Mouse (Mus musculus) midbrain, embryonic 16.5 days (tissue): ENCODE measurements around the gene Atp5j. TPM values are rescaled to one million over a fixed set of nuclear protein-coding genes. Genes with fewer than 3 reads are reported as not detected.

Experiments used
- ATAC-seq: fragments of 200-750 bp; cut with Nextera tagmentation; 2 replicates; pipeline ENCODE4 v1.8.0; 2017; ENCODE audit warnings: moderate TSS enrichment
- H3K27ac ChIP-seq: fragments of 300-500 bp; sonication (generic); 2 replicates; pipeline ENCODE4 v1.5.1; 2014; ENCODE audit warnings: mild to moderate bottlenecking, low read length, mixed read lengths
- H3K27me3 ChIP-seq: fragments of 300-500 bp; sonication (generic); 2 replicates; pipeline ENCODE4 v1.6.1; 2014; ENCODE audit warnings: low read depth, low read length, mixed read lengths; ENCODE audit not compliant: control insufficient read depth, insufficient read depth
- H3K36me3 ChIP-seq: fragments of 300-500 bp; sonication (generic); 2 replicates; pipeline ENCODE4 v1.6.1; 2014; ENCODE audit warnings: mild to moderate bottlenecking, low read length, moderate library complexity, mixed read lengths; ENCODE audit not compliant: control insufficient read depth, insufficient read depth
- H3K4me1 ChIP-seq: fragments of 300-500 bp; sonication (generic); 2 replicates; pipeline ENCODE4 v1.6.1; 2014; ENCODE audit warnings: mild to moderate bottlenecking, low read length, mixed read lengths; ENCODE audit not compliant: control insufficient read depth, insufficient read depth
- H3K4me2 ChIP-seq: fragments of 300-500 bp; sonication (generic); 2 replicates; pipeline ENCODE4 v1.6.1; 2014; ENCODE audit warnings: mild to moderate bottlenecking, low read length, mixed read lengths
- H3K4me3 ChIP-seq: fragments of 300-500 bp; sonication (generic); 2 replicates; pipeline ENCODE4 v1.5.1; 2014; ENCODE audit warnings: low read depth, mild to moderate bottlenecking, low read length, moderate library complexity, mixed read lengths
- H3K9ac ChIP-seq: fragments of 300-500 bp; sonication (generic); 2 replicates; pipeline ENCODE4 v1.6.1; 2014; ENCODE audit warnings: low read depth, low read length, mixed read lengths
- H3K9me3 ChIP-seq: fragments of 300-500 bp; sonication (generic); replicated peaks from 2 replicates; pipeline ENCODE4 v1.6.1; 2014; ENCODE audit warnings: mild to moderate bottlenecking, low read length, mixed read lengths; ENCODE audit not compliant: control insufficient read depth, poor library complexity, severe bottlenecking
- WGBS: fragments of 180-500 bp; shearing (Covaris S2); extraction: QIAGEN DNeasy Blood & Tissue Kit; methylation state at CpG from one replicate; pipeline ENCODE4 v1.1.7; 2014; 5-methylcytosine and 5-hydroxymethylcytosine counted together
- polyA plus RNA-seq: library from polyadenylated mRNA; unstranded; fragments of >200 nt; fragmentation: Nextera tagmentation; extraction: Ambion mirVana; gene quantifications from 2 replicates; pipeline ENCODE4 v1.2.1, GENCODE M21; 2015

Atp5j gene
- polyA plus RNA-seq, 1 experiment from 2014 or later: 689 TPM

DNA sequence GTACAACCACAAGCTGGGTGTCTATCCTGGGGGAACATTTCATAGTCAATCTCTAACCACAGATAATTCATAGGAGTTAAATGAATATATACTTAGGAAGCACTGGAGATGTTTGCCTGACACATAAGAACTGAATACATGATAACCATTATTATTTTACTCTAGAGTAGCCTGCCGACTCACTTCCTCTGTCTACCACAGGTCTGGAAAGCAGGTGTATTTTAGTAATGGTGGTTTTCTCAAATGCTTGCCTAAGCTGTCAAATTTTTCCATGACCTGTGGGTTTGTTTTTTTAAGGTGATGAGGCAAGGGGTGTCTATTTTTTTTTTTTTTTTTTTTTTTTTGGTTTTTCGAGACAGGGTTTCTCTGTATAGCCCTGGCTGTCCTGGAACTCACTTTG, 35.4 kb downstream of the Atp5j start:
- no peak overlapping the region for H3K27ac ChIP-seq
- no peak for ATAC-seq
- no peaks in the 10 kb centered on the region for H3K36me3 ChIP-seq
- 100% methylated on average over 1 of the region's 2 CpGs for WGBS
- H3K4me3 ChIP-seq: no peak overlapping the region
- H3K4me1 ChIP-seq: no peaks in the 10 kb centered on the region
- H3K9me3 ChIP-seq: no peaks in the 10 kb centered on the region
- H3K9ac ChIP-seq: no peak overlapping the region
- H3K27me3 ChIP-seq: no peaks in the 10 kb centered on the region
- H3K4me2 ChIP-seq: no peak overlapping the region

DNA sequence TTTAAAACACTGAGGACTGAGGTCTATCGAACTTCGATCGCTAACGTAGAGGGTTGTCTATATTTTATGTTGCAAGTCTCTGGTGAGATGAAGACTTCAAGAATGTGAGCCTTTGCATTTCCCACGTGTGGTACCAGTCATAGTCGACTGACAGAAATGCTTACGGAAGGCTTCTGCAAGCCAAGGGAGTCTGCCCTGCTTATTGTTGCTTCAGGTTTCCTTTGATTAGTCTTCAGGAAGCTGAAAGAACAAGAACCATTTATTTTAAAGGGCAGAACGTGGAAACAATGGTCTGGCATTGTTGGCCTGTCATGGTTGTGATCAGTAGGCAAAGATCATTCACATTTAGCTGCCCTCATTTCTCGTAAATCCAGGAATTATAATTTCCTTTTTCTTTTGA, 38.7 kb downstream of the Atp5j start:
- no peak overlapping the region for H3K27ac ChIP-seq
- 75% methylated on average over 9 of the region's 9 CpGs for WGBS
- no peaks in the 10 kb centered on the region for H3K36me3 ChIP-seq
- H3K4me3 ChIP-seq: no peak overlapping the region
- no peaks in the 10 kb centered on the region for H3K4me1 ChIP-seq
- H3K9me3 ChIP-seq: no peaks in the 10 kb centered on the region
- no peak overlapping the region for H3K9ac ChIP-seq
- H3K4me2 ChIP-seq: no peak overlapping the region
- no peaks in the 10 kb centered on the region for H3K27me3 ChIP-seq
- ATAC-seq: no peak

DNA sequence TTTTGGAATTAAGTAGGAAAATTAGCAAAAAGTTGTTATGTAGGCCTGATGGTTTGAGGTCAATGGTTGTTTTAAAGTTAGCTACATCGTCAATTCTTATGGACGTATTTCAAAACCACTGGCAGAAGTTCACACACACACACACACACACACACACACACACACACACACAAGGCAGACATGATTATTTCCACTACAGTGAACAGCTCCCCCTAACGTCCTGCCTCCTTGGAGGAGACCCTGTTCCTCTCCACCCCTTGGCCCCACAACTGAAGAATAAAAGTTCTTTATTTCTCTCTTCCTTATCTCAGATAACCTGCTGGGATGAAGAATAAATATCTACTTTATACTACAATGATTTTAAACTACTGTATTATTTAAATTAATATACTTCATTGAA, 40.1 kb downstream of the Atp5j start:
- ATAC-seq: no peak
- WGBS: 67% methylated on average over 3 of the region's 3 CpGs
- Histone ChIP-seq H3K9ac (no peak overlapping the region), H3K36me3 (no peaks in the 10 kb centered on the region), H3K27me3 (no peaks in the 10 kb centered on the region), H3K4me1 (no peaks in the 10 kb centered on the region), H3K4me3 (no peak overlapping the region), H3K27ac (no peak overlapping the region), H3K9me3 (no peaks in the 10 kb centered on the region), H3K4me2 (no peak overlapping the region)

DNA sequence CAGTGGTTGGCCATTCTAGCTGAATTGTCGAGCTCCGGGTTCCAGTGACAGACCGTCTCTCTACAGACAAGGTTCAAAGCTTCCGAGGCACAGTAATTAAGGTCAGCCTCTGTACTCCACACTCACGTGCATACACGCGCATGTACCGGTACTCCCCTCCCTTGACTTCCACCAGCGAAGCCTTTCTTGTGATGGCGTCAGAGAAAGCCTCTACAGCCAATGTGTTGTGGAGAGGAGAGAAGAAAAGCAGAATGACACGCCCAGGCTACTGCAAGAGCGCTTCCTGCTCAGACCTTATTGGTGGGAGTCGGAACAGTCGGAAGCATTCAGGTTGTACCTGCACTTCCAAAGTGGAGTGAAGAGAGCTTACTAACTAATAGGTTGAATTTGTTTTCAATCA, 42.0 kb downstream of the Atp5j start:
- no peak overlapping the region for H3K27ac ChIP-seq
- 96% methylated on average over 14 of the region's 14 CpGs for WGBS
- H3K4me2 ChIP-seq: no peak overlapping the region
- ATAC-seq: no peak
- H3K4me3 ChIP-seq: no peak overlapping the region
- no peaks in the 10 kb centered on the region for H3K36me3 ChIP-seq
- no peaks in the 10 kb centered on the region for H3K9me3 ChIP-seq
- no peaks in the 10 kb centered on the region for H3K27me3 ChIP-seq
- no peaks in the 10 kb centered on the region for H3K4me1 ChIP-seq
- H3K9ac ChIP-seq: no peak overlapping the region

DNA sequence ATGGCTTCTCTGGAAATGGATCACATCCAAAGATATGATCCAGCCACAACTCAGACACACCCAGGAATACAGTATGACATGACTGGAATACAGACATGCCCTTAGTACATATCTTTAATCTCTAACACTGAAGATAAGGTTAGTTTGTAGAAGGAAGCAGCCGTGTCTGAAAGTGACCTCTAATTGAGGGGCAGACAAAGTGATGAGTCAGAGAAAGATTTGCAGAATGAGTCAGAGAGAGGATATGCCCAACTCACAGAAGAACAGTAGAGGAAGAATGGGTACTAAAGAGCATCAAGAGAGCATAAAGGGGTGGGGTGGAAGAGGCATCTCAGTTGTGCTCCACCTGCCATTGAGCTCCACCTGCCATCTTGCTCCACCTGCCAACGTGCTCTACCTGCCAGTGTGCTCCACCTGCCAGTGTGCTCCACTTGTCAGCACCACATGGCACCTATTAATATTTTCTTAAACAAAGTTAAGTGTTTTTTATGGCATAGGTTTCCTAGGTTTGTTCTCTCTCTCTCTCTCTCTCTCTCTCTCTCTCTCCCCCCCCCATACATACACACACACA, 44.7 kb downstream of the Atp5j start:
- 90% methylated on average over 2 of the region's 2 CpGs for WGBS
- Histone ChIP-seq H3K9me3 (no peaks in the 10 kb centered on the region), H3K4me2 (no peak overlapping the region), H3K4me3 (no peak overlapping the region), H3K27me3 (no peaks in the 10 kb centered on the region), H3K36me3 (no peaks in the 10 kb centered on the region), H3K27ac (no peak overlapping the region), H3K4me1 (no peaks in the 10 kb centered on the region), H3K9ac (no peak overlapping the region)
- no peak for ATAC-seq

DNA sequence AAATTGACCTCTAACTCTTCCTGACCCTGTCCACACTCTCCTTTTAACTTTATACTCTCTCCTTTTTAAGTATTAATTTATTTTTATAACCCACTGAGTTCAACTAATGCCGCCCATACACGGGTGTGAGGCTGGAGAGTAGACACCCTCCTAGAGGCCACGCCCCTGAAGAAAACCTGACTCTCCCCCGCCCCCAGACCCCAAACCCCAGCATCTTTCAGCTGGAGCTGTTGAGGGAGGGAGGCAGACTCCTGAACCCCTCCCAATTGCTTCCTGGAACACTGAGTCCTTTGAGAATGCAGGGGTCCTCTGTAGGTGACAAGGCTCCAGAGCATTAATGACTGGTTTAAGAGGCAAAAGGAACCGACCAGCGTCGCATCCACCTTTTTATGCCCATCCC, 50.5 kb downstream of the Atp5j start:
- no peaks in the 10 kb centered on the region for H3K36me3 ChIP-seq
- H3K27me3 ChIP-seq: no peaks in the 10 kb centered on the region
- ATAC-seq: no peak
- no peak overlapping the region for H3K9ac ChIP-seq
- H3K9me3 ChIP-seq: no peaks in the 10 kb centered on the region
- H3K4me2 ChIP-seq: no peak overlapping the region
- no peak overlapping the region for H3K4me3 ChIP-seq
- WGBS: 11% methylated on average over 7 of the region's 7 CpGs
- H3K4me1 ChIP-seq: peaks cover 6% of the 10 kb centered on the region; the same call in 1 of the 2 replicates
- no peak overlapping the region for H3K27ac ChIP-seq

DNA sequence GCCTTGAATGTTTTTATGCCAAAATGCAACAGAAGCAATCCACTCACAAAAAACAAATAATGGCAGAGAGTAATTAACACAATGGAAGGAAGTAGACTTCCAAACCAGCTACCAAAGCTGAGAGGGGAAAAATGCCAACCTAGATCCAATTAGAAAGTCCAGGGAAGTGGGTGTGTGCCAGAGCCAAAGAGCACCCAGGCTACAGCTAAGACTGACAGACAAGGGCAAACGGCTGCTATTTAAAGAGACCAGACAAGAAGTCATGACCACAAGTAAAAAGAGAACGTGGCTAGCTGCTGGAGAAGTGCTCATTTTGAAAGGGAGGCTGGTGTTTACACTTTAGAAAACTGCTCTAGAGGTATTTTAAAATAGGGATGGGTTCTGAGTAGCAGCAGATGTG, 52.1 kb downstream of the Atp5j start:
- Histone ChIP-seq H3K9me3 (no peaks in the 10 kb centered on the region), H3K36me3 (no peaks in the 10 kb centered on the region), H3K4me2 (no peak overlapping the region), H3K4me3 (no peak overlapping the region), H3K27ac (no peak overlapping the region), H3K4me1 (peaks cover 6% of the 10 kb centered on the region; the same call in 1 of the 2 replicates), H3K27me3 (no peaks in the 10 kb centered on the region), H3K9ac (no peak overlapping the region)
- 48% methylated on average over 2 of the region's 2 CpGs for WGBS
- no peak for ATAC-seq

DNA sequence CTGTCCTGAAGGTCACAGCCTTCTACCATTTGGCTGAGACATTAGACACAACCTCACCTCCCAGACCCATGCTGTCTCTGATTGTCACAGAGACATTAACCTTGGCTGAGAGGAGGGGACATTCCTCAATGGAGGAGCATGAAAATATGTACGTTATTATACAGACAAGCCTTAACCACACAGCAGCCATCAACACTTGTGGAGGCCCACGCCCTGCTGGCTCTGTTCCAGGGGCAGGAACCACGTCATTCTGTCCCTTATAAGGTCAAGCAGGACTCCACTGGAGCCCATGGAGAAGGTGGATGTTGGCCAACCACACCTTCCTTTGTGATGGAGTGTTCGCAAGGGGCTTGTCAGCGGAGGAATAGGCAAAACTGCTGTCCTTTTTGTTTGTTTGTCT, 55.7 kb downstream of the Atp5j start:
- H3K36me3 ChIP-seq: no peaks in the 10 kb centered on the region
- H3K9ac ChIP-seq: no peak overlapping the region
- 99% methylated on average over 5 of the region's 5 CpGs for WGBS
- no peak overlapping the region for H3K27ac ChIP-seq
- H3K4me3 ChIP-seq: no peak overlapping the region
- H3K4me1 ChIP-seq: 0 out of 2 replicates have a peak, but pooled peaks cover 3% of the 10 kb centered on the region
- H3K4me2 ChIP-seq: no peak overlapping the region
- H3K27me3 ChIP-seq: no peaks in the 10 kb centered on the region
- H3K9me3 ChIP-seq: no peaks in the 10 kb centered on the region
- no peak for ATAC-seq

DNA sequence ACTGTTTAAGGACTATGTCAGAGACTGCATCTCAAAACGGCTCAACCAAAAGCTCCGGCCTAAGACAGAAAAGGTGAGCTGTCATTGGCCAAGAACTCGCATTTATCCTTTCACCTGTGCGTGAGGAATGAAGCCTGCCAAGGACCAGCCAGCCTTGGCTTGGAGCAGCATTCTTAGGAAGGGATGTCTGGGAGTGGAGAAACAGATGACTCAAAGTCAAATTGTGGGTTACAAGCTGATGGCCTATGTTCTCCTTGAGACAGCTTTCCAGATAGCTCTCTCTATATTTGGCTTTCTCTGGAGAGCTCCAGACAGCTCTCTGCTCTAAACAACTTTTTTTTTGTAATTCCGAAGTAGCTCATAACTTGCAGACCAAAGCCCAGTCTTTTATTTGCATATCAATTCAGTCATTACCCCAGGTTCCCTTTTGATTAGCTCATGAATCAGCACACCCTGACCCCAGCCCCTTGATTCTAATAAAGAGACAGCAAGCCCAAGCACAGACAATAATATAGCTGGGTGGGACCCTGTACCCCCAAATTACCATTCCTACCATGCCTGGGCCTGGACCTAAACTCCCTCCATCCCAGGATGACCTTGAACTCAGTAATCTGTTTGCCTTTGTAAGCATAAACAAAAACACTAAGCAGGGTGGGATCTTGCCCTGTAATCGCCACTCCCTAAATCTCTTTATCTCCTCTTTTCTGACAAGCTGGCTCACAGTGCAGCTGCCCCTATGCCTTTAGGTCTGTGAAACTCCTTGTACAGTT, 56.4 kb downstream of the Atp5j start:
- no peaks in the 10 kb centered on the region for H3K9me3 ChIP-seq
- H3K4me2 ChIP-seq: no peak overlapping the region
- H3K36me3 ChIP-seq: no peaks in the 10 kb centered on the region
- no peak for ATAC-seq
- H3K4me1 ChIP-seq: 0 out of 2 replicates have a peak, but pooled peaks cover 3% of the 10 kb centered on the region
- no peak overlapping the region for H3K4me3 ChIP-seq
- no peaks in the 10 kb centered on the region for H3K27me3 ChIP-seq
- WGBS: 81% methylated on average over 6 of the region's 6 CpGs
- no peak overlapping the region for H3K27ac ChIP-seq
- no peak overlapping the region for H3K9ac ChIP-seq
